10 mouse cellular contexts compared by ENCODE assay signal in genomic region chr7:120739558-120740101, GRCm38 (mm10). TPM values are rescaled to one million over a fixed set of nuclear protein-coding genes. Genes with fewer than 3 reads are reported as not detected.
DNase-seq lines count a peak whose midpoint lies in the region; ATAC-seq and TF ChIP-seq lines count a peak whose summit lies in the region.
"Had no signal": no experiment of that assay in that cellular context is flagged by ENCODE, and none has a peak within 500 bp of the region (broad histone marks: within the 10 kb centered on the region; RNA-seq: fewer than 3 reads in every experiment).

No protein-coding gene starts in this region.

- no peak overlapping the region for H3K4me2 ChIP-seq in forebrain, embryonic 12.5 days
- H3K4me2 ChIP-seq in heart, embryonic 11.5 days, result peak overlapping the region; percentile 32
- H3K4me2 ChIP-seq: embryonic facial prominence, embryonic 15.5 days had no signal

- H3K4me1 ChIP-seq in forebrain, embryonic 12.5 days, result peaks cover 19% of the 10 kb centered on the region
- H3K4me1 ChIP-seq in forebrain, embryonic 10.5 days, result peaks cover 33% of the 10 kb centered on the region
- H3K4me1 ChIP-seq in heart, embryonic 11.5 days (ENCODE audit: control insufficient read depth, insufficient read depth, low read length), result peaks cover 16% of the 10 kb centered on the region
- H3K4me1 ChIP-seq: embryonic facial prominence, embryonic 15.5 days had no signal

- peak; percentile 39; the same call in 1 of the 2 replicates for ATAC-seq in forebrain, embryonic 12.5 days (ENCODE audit: low FRiP score)
- ATAC-seq in heart, embryonic 11.5 days (replicated peaks; ENCODE audit: insufficient number of reproducible peaks, low FRiP score, low TSS enrichment), result peak; percentile 66

- WGBS in forebrain, embryonic 12.5 days, result 11% methylated on average over 5 of the region's 5 CpGs
- WGBS in forebrain, embryonic 10.5 days, result 10% methylated on average over 5 of the region's 5 CpGs
- WGBS in heart, embryonic 11.5 days (ENCODE audit: insufficient replicate concordance), result 6% methylated on average over 5 of the region's 5 CpGs

- H3K36me3 ChIP-seq in forebrain, embryonic 12.5 days (replicated peaks), result 0 out of 2 replicates have a peak, but pooled peaks cover 1% of the 10 kb centered on the region
- H3K36me3 ChIP-seq in forebrain, embryonic 10.5 days (replicated peaks), result peaks cover 6% of the 10 kb centered on the region
- H3K36me3 ChIP-seq in heart, embryonic 11.5 days (ENCODE audit: control insufficient read depth, insufficient read depth, low read length), result no peaks in the 10 kb centered on the region

- no peak overlapping the region for H3K9ac ChIP-seq in forebrain, embryonic 12.5 days
- H3K9ac ChIP-seq in heart, embryonic 11.5 days (ENCODE audit: low read depth, low read length), result no peak overlapping the region
- H3K9ac ChIP-seq: embryonic facial prominence, embryonic 15.5 days had no signal

- H3K27ac ChIP-seq in forebrain, embryonic 12.5 days, result no peak overlapping the region
- no peak overlapping the region; the same call in 1 of the 2 replicates for H3K27ac ChIP-seq in forebrain, embryonic 10.5 days
- peak overlapping the region; percentile 22; the same call in 1 of the 2 replicates for H3K27ac ChIP-seq in heart, embryonic 11.5 days (ENCODE audit: low read depth, low read length)
- H3K27ac ChIP-seq in layer of hippocampus, adult 2 months, result peak overlapping the region; percentile 85
- H3K27ac ChIP-seq: embryonic facial prominence, embryonic 15.5 days; macrophage had no signal

- DNase-seq in forebrain, embryonic 10.5 days (ENCODE audit: extremely low spot score, low spot score), result no peak
- peak; percentile 75 for DNase-seq in ZHBTc4 (ENCODE audit: low read depth, low spot score)
- DNase-seq in layer of hippocampus, adult 2 months (ENCODE audit: low spot score in 2 of 2), result peak; percentile 40 to 58
- peak; percentile 27 for DNase-seq in right cerebral cortex, postnatal 14 days
- DNase-seq in cerebellum, postnatal 36 days, result no peak
- no peak for DNase-seq in urinary bladder, postnatal 36 days (ENCODE audit: low spot score in 2 of 2)

- H3K4me3 ChIP-seq in forebrain, embryonic 12.5 days (replicated peaks), result no peak overlapping the region
- no peak overlapping the region for H3K4me3 ChIP-seq in forebrain, embryonic 10.5 days
- no peak overlapping the region for H3K4me3 ChIP-seq in heart, embryonic 11.5 days (ENCODE audit: low read depth, low read length)
- H3K4me3 ChIP-seq in layer of hippocampus, adult 2 months, result peak overlapping the region; percentile 38
- H3K4me3 ChIP-seq: embryonic facial prominence, embryonic 15.5 days had no signal

- 0 out of 2 replicates have a peak, but pooled peaks have one; percentile 7 for TF ChIP-seq CTCF in layer of hippocampus, adult 2 months (conservative IDR thresholded peaks at IDR 0.05)

- H3K27me3 ChIP-seq in forebrain, embryonic 12.5 days, result no peaks in the 10 kb centered on the region; the same call in 1 of the 2 replicates
- H3K27me3 ChIP-seq in forebrain, embryonic 10.5 days (ENCODE audit: poor library complexity, severe bottlenecking), result peaks cover 5% of the 10 kb centered on the region; the same call in 1 of the 2 replicates
- no peaks in the 10 kb centered on the region for H3K27me3 ChIP-seq in heart, embryonic 11.5 days (ENCODE audit: control insufficient read depth, insufficient read depth, low read length)
- H3K27me3 ChIP-seq: embryonic facial prominence, embryonic 15.5 days had no signal

- no peaks in the 10 kb centered on the region for H3K9me3 ChIP-seq in forebrain, embryonic 12.5 days
- H3K9me3 ChIP-seq in forebrain, embryonic 10.5 days, result no peaks in the 10 kb centered on the region
- H3K9me3 ChIP-seq in heart, embryonic 11.5 days (replicated peaks; ENCODE audit: control insufficient read depth, low read length), result no peaks in the 10 kb centered on the region
- H3K9me3 ChIP-seq: embryonic facial prominence, embryonic 15.5 days had no signal

RNA-seq across cellular contexts. Expression of gene Vwa3a, which starts 0.5 kb away (rescaled TPM):
- 0.42 and 0.88 TPM in 2 replicates for polyA plus RNA-seq in forebrain, embryonic 12.5 days (2016; fragmentation: Nextera tagmentation; extraction: Ambion mirVana)
- polyA plus RNA-seq in forebrain, embryonic 10.5 days (2016; fragmentation: Nextera tagmentation; extraction: Ambion mirVana), result 0.11 and 0.41 TPM in 2 replicates
- polyA plus RNA-seq in heart, embryonic 11.5 days (2014; fragmentation: Nextera tagmentation; extraction: Ambion mirVana), result 0.59 and 0.84 TPM in 2 replicates
- total RNA-seq in layer of hippocampus, adult 2 months (2021), result 10 to 100 TPM; 16.1 to 20.3 TPM
- polyA plus RNA-seq: macrophage had no signal

Comparison
In these comparisons a context has a peak if more than half of its experiments do, and no peak if none do; other contexts are left out.
1. H3K27ac ChIP-seq: peak in heart, embryonic 11.5 days (single experiment) and layer of hippocampus, adult 2 months (single experiment); none in forebrain, embryonic 12.5 days (single experiment) and forebrain, embryonic 10.5 days (single experiment).
2. DNase-seq: peak in ZHBTc4 (single experiment), layer of hippocampus, adult 2 months (2 of 2) and right cerebral cortex, postnatal 14 days (single experiment); none in forebrain, embryonic 10.5 days (single experiment), cerebellum, postnatal 36 days (0 of 2) and urinary bladder, postnatal 36 days (0 of 2).